Mouse (Mus musculus): ENCODE data around the gene Raver1. TPM values are rescaled to one million over a fixed set of nuclear protein-coding genes. Genes with fewer than 3 reads are reported as not detected.

Gene Raver1
- polyA plus RNA-seq, 1 experiment from 2014 or later, result 68.7 TPM

- H3K27me3 ChIP-seq (ENCODE audit: control insufficient read depth, insufficient read depth, low read length), result peaks cover 51% of the 10 kb centered on the region
- H3K27ac ChIP-seq (ENCODE audit: low read length), result no peak within 1 kb of the TSS
- under 1% methylated on average over 34 of the region's 35 CpGs for WGBS
- peak within 1 kb of the TSS; percentile 42 for H3K4me3 ChIP-seq (ENCODE audit: low read depth, low read length)
- H3K4me2 ChIP-seq (replicated peaks; ENCODE audit: low read depth, low read length), result peak within 1 kb of the TSS; percentile 95
- H3K9ac ChIP-seq (replicated peaks; ENCODE audit: low read depth, low read length), result no peak within 1 kb of the TSS; the same call in 1 of the 2 replicates
- no peaks in the 10 kb centered on the region for H3K36me3 ChIP-seq (ENCODE audit: control insufficient read depth, insufficient read depth, low read length)
- peaks cover 30% of the 10 kb centered on the region for H3K4me1 ChIP-seq (ENCODE audit: control insufficient read depth, insufficient read depth, low read length)
- no peaks in the 10 kb centered on the region for H3K9me3 ChIP-seq (ENCODE audit: control insufficient read depth, low read depth, low read length)
- no peak for ATAC-seq (ENCODE audit: insufficient number of reproducible peaks, insufficient read depth, low FRiP score, low read depth)
These were observed 59.9 kb downstream of the Raver1 start, which contains the start of gene Icam5 for GRCm38 (mm10) chr9:21031896-21032351. Gene Icam5, plus strand, starts transcription at chr9:21032073.

- no peak for ATAC-seq (ENCODE audit: insufficient number of reproducible peaks, insufficient read depth, low FRiP score, low read depth)
- Histone ChIP-seq H3K36me3 (ENCODE audit: control insufficient read depth, insufficient read depth, low read length) (no peaks in the 10 kb centered on the region), H3K27me3 (ENCODE audit: control insufficient read depth, insufficient read depth, low read length) (peaks cover 45% of the 10 kb centered on the region), H3K27ac (ENCODE audit: low read length) (no peak overlapping the region), H3K4me1 (ENCODE audit: control insufficient read depth, insufficient read depth, low read length) (peaks cover 30% of the 10 kb centered on the region), H3K9me3 (ENCODE audit: control insufficient read depth, low read depth, low read length) (no peaks in the 10 kb centered on the region), H3K4me3 (ENCODE audit: low read depth, low read length) (peak overlapping the region; percentile 42), H3K9ac (replicated peaks; ENCODE audit: low read depth, low read length) (no peak overlapping the region), H3K4me2 (replicated peaks; ENCODE audit: low read depth, low read length) (peak overlapping the region; percentile 89)
- WGBS, result under 1% methylated on average over 36 of the region's 36 CpGs
These were observed 60.4 kb downstream of the Raver1 start for GRCm38 (mm10) chr9:21031251-21031895.

DNA sequence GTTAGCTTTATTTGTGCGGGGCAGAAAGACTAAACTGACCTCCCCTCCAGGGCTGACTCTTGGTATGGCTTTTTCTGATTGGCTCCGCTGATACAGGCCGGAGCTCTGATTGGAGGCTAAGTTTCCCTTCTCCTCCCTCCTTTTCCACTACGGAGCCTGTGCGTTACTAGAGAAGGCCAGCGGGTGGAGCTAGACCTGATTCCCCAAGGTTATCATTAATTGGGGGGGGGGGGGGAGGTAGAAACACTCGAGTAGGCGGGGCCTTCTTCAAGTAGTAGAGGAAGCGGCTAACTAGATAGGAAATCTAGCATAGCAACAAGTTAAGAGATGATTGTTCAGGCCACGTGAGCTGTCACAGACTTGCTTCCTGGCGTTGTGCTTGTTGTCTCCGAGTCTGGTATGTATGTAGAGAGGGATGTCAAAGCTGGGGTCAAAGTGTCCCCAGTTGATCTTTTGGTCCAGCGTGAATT, 61.0 kb downstream of the Raver1 start:
- H3K9me3 ChIP-seq (ENCODE audit: control insufficient read depth, low read depth, low read length), result no peaks in the 10 kb centered on the region
- 1% methylated on average over 13 of the region's 13 CpGs for WGBS
- H3K4me1 ChIP-seq (ENCODE audit: control insufficient read depth, insufficient read depth, low read length), result peaks cover 30% of the 10 kb centered on the region
- ATAC-seq (ENCODE audit: insufficient number of reproducible peaks, insufficient read depth, low FRiP score, low read depth), result peak; percentile 71
- H3K9ac ChIP-seq (replicated peaks; ENCODE audit: low read depth, low read length), result no peak overlapping the region
- no peaks in the 10 kb centered on the region for H3K36me3 ChIP-seq (ENCODE audit: control insufficient read depth, insufficient read depth, low read length)
- H3K4me3 ChIP-seq (ENCODE audit: low read depth, low read length), result peak overlapping the region; percentile 42
- no peak overlapping the region for H3K27ac ChIP-seq (ENCODE audit: low read length)
- H3K27me3 ChIP-seq (ENCODE audit: control insufficient read depth, insufficient read depth, low read length), result peaks cover 40% of the 10 kb centered on the region
- peak overlapping the region; percentile 89 for H3K4me2 ChIP-seq (replicated peaks; ENCODE audit: low read depth, low read length)

DNA sequence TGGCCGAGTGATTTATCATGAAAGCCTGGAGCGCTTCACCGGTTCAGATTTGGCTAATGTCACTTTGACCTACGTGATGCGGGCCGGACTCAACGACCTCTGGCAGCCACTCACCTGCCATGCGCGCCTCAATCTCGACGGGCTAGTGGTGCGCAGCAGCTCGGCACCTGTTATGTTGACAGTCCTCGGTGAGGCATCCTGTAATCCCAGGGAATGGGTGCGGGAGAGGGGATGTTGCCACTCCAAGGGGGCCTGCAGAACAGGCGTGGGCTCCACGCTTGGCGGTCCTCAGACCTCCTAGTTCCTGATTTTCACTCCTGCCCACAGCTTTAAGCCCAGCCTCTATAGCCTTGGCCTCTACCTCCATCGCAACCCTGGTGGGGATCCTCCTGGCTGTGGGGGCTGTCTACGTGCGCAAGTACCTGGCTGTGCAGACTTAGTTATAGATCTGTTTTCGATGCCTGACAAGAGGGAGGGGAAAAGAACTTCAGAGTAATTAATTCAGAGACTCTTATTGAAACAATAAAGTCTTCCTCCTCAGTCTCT, 61.7 kb downstream of the Raver1 start:
- peaks cover 30% of the 10 kb centered on the region for H3K4me1 ChIP-seq (ENCODE audit: control insufficient read depth, insufficient read depth, low read length)
- 20% methylated on average over 22 of the region's 22 CpGs for WGBS

DNA sequence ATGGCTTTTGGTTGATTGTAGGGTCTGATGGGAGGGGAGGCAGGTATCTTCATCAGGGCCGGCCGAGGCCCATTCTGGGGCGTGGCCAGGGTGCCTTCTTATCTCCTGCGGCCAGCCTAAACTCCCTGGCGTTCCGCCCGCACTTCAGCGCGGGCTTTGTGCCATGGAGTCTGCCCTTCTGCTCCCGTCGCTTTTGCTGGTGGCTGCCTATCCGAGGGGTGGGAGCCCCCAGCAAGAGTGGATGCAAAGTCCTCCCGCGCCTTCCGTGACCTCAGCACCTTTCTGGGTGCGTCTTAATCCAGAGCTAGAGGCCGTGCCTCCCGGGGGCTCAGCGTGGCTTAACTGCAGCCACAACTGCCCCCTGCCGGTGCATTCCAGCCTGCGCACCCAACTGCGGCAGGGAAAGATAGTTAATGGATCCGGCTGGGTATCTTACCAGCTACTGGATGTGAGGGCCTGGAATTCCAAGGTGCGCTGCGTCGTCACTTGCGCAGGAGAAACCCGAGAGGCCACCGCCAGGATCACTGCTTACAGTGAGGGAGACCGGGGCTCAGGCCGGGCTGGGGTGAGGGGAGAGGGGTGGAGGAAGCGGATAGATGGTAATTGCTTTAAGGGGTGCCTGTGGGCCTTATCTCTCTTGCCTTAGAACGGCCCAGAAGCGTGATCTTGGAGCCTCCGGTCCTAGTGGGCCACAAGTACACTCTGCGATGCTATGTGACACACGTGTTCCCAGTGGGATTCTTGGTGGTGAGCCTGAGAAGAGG, 62.3 kb downstream of the Raver1 start, which contains the start of gene Icam4:
Gene Icam4 (plus strand): TSS at position 83 of the 764 bp plus-strand sequence.
- Histone ChIP-seq H3K36me3 (ENCODE audit: control insufficient read depth, insufficient read depth, low read length) (no peaks in the 10 kb centered on the region), H3K4me1 (ENCODE audit: control insufficient read depth, insufficient read depth, low read length) (peaks cover 26% of the 10 kb centered on the region), H3K9me3 (ENCODE audit: control insufficient read depth, low read depth, low read length) (no peaks in the 10 kb centered on the region), H3K4me2 (replicated peaks; ENCODE audit: low read depth, low read length) (peak within 1 kb of the TSS; percentile 89), H3K4me3 (ENCODE audit: low read depth, low read length) (peak within 1 kb of the TSS; percentile 24), H3K27me3 (ENCODE audit: control insufficient read depth, insufficient read depth, low read length) (peaks cover 26% of the 10 kb centered on the region), H3K9ac (replicated peaks; ENCODE audit: low read depth, low read length) (no peak within 1 kb of the TSS; the same call in 1 of the 2 replicates), H3K27ac (ENCODE audit: low read length) (no peak within 1 kb of the TSS)
- peak; percentile 21 for ATAC-seq (ENCODE audit: insufficient number of reproducible peaks, insufficient read depth, low FRiP score, low read depth)
- WGBS, result 3% methylated on average over 37 of the region's 37 CpGs

More for the DNA sequence above, 61.7 kb downstream of the Raver1 start:
- no peak overlapping the region for H3K9ac ChIP-seq (replicated peaks; ENCODE audit: low read depth, low read length)
- H3K27me3 ChIP-seq (ENCODE audit: control insufficient read depth, insufficient read depth, low read length), result peaks cover 33% of the 10 kb centered on the region
- no peaks in the 10 kb centered on the region for H3K36me3 ChIP-seq (ENCODE audit: control insufficient read depth, insufficient read depth, low read length)
- H3K4me2 ChIP-seq (replicated peaks; ENCODE audit: low read depth, low read length), result peak overlapping the region; percentile 89
- no peak overlapping the region for H3K27ac ChIP-seq (ENCODE audit: low read length)
- peak overlapping the region; percentile 42; the same call in 1 of the 2 replicates for H3K4me3 ChIP-seq (ENCODE audit: low read depth, low read length)
- no peaks in the 10 kb centered on the region for H3K9me3 ChIP-seq (ENCODE audit: control insufficient read depth, low read depth, low read length)
- ATAC-seq (ENCODE audit: insufficient number of reproducible peaks, insufficient read depth, low FRiP score, low read depth), result no peak

DNA sequence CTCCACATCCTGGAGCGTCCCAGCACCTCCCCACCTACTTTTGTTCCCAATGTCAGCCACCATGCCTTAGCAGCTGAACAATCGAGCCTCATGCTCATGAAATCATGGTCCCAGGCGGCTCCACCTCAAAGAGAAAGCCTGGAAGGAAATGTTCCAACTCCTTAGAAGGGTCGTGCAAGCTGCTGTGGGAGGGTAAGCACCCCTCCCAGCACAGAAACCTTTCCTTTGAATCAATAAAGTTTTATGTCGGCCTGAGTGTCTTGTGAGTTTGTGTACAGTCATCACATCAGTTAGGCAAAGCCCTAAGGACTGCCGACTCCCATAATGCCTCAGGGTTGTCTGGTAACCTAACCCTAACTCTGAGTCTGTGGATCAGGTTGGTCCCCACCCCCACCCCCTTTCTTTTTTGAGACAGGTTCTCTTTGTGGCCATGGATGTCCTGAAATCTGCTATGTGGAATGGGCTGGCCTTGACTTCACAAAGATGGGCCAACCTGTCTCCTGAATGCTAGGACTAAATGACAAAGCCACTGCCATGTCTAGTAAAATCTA, 63.2 kb downstream of the Raver1 start:
- 72% methylated on average over 6 of the region's 6 CpGs for WGBS
- Histone ChIP-seq H3K4me3 (ENCODE audit: low read depth, low read length) (no peak overlapping the region), H3K27me3 (ENCODE audit: control insufficient read depth, insufficient read depth, low read length) (peaks cover 21% of the 10 kb centered on the region), H3K4me1 (ENCODE audit: control insufficient read depth, insufficient read depth, low read length) (peaks cover 25% of the 10 kb centered on the region), H3K36me3 (ENCODE audit: control insufficient read depth, insufficient read depth, low read length) (no peaks in the 10 kb centered on the region), H3K9me3 (ENCODE audit: control insufficient read depth, low read depth, low read length) (no peaks in the 10 kb centered on the region), H3K27ac (ENCODE audit: low read length) (no peak overlapping the region), H3K9ac (replicated peaks; ENCODE audit: low read depth, low read length) (no peak overlapping the region), H3K4me2 (replicated peaks; ENCODE audit: low read depth, low read length) (no peak overlapping the region)
- no peak for ATAC-seq (ENCODE audit: insufficient number of reproducible peaks, insufficient read depth, low FRiP score, low read depth)

DNA sequence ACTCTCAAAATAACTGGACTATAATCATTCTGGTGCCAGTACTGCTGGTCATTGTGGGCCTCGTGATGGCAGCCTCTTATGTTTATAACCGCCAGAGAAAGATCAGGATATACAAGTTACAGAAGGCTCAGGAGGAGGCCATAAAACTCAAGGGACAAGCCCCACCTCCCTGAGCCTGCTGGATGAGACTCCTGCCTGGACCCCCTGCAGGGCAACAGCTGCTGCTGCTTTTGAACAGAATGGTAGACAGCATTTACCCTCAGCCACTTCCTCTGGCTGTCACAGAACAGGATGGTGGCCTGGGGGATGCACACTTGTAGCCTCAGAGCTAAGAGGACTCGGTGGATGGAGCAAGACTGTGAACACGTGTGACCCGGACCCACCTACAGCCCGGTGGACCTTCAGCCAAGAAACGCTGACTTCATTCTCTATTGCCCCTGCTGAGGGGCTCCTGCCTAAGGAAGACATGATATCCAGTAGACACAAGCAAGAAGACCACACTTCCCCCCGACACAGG, 64.0 kb downstream of the Raver1 start:
- Histone ChIP-seq H3K4me1 (ENCODE audit: control insufficient read depth, insufficient read depth, low read length) (peaks cover 22% of the 10 kb centered on the region), H3K27me3 (ENCODE audit: control insufficient read depth, insufficient read depth, low read length) (peaks cover 16% of the 10 kb centered on the region), H3K36me3 (ENCODE audit: control insufficient read depth, insufficient read depth, low read length) (no peaks in the 10 kb centered on the region), H3K9me3 (ENCODE audit: control insufficient read depth, low read depth, low read length) (no peaks in the 10 kb centered on the region), H3K4me2 (replicated peaks; ENCODE audit: low read depth, low read length) (no peak overlapping the region), H3K27ac (ENCODE audit: low read length) (no peak overlapping the region), H3K9ac (replicated peaks; ENCODE audit: low read depth, low read length) (no peak overlapping the region), H3K4me3 (ENCODE audit: low read depth, low read length) (no peak overlapping the region)
- ATAC-seq (ENCODE audit: insufficient number of reproducible peaks, insufficient read depth, low FRiP score, low read depth), result no peak
- 57% methylated on average over 8 of the region's 8 CpGs for WGBS

- Histone ChIP-seq H3K4me2 (replicated peaks; ENCODE audit: low read depth, low read length) (no peak overlapping the region), H3K4me1 (ENCODE audit: control insufficient read depth, insufficient read depth, low read length) (peaks cover 13% of the 10 kb centered on the region), H3K27ac (ENCODE audit: low read length) (no peak overlapping the region), H3K36me3 (ENCODE audit: control insufficient read depth, insufficient read depth, low read length) (no peaks in the 10 kb centered on the region), H3K9me3 (ENCODE audit: control insufficient read depth, low read depth, low read length) (no peaks in the 10 kb centered on the region), H3K4me3 (ENCODE audit: low read depth, low read length) (no peak overlapping the region), H3K27me3 (ENCODE audit: control insufficient read depth, insufficient read depth, low read length) (peaks cover 7% of the 10 kb centered on the region; the same call in 1 of the 2 replicates), H3K9ac (replicated peaks; ENCODE audit: low read depth, low read length) (no peak overlapping the region)
- WGBS, result 70% methylated on average over 12 of the region's 12 CpGs
- ATAC-seq (ENCODE audit: insufficient number of reproducible peaks, insufficient read depth, low FRiP score, low read depth), result no peak
These were observed 65.0 kb downstream of the Raver1 start for GRCm38 (mm10) chr9:21026849-21027248.
